Comparison of ENCODE assay signal across 17 mouse cellular contexts in the genomic region with DNA sequence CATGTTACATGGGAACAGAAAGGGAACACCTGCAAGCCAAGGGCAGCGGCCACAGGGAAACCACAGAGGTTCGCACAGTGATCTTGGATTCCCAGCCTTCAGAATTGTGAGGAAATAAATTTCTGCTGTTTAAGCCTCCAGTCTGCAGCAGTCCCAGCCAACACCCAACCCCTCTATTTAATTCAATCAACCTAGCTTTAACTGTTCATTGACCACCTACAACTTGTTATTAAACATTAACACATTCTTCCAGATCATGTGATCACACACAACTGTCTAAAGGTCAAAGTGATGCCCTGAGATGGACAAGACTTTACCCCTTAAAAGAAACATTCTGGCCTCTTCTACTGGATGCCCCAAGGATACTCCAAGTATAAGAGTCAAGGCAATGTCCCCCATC. TPM values are rescaled to one million over a fixed set of nuclear protein-coding genes. Genes with fewer than 3 reads are reported as not detected.
"Had no signal": no experiment of that assay in that cellular context is flagged by ENCODE, and none has a peak within 500 bp of the region (broad histone marks: within the 10 kb centered on the region; RNA-seq: fewer than 3 reads in every experiment).

No protein-coding gene starts in this region.

- H3K27ac ChIP-seq: limb, embryonic 15.5 days; liver, embryonic 15.5 days; midbrain, embryonic 10.5 days; neural tube, embryonic 15.5 days; stomach, postnatal 0 days had no signal

- H3K9me3 ChIP-seq: limb, embryonic 15.5 days; liver, embryonic 15.5 days; midbrain, embryonic 10.5 days; neural tube, embryonic 15.5 days had no signal

- ATAC-seq: intestine, embryonic 16.5 days had no signal

- H3K4me1 ChIP-seq: limb, embryonic 15.5 days; liver, embryonic 15.5 days; midbrain, embryonic 10.5 days; neural tube, embryonic 15.5 days had no signal

- H3K27me3 ChIP-seq: limb, embryonic 15.5 days; liver, embryonic 15.5 days; neural tube, embryonic 15.5 days had no signal

- H3K4me3 ChIP-seq: limb, embryonic 15.5 days; liver, embryonic 15.5 days; midbrain, embryonic 10.5 days; myocyte; neural tube, embryonic 15.5 days had no signal

- DNase-seq: layer of hippocampus, adult 9-11 months; layer of hippocampus, postnatal 36 days; lung, embryonic 14.5 days; lung, postnatal 10 days; lung, postnatal 4 days; midbrain, embryonic 14.5 days; thymus, postnatal 4 days had no signal

- H3K36me3 ChIP-seq: limb, embryonic 15.5 days; liver, embryonic 15.5 days; midbrain, embryonic 10.5 days; neural tube, embryonic 15.5 days had no signal

- H3K9ac ChIP-seq: limb, embryonic 15.5 days; liver, embryonic 15.5 days; lung, embryonic 14.5 days; neural tube, embryonic 15.5 days had no signal

- H3K4me2 ChIP-seq: limb, embryonic 15.5 days; liver, embryonic 15.5 days; lung, embryonic 14.5 days; neural tube, embryonic 15.5 days had no signal

RNA-seq across cellular contexts. Expression of a gene that starts 9.5 kb away (rescaled TPM):
- total RNA-seq: megakaryocyte, adult 5-6 weeks had no signal
- polyA plus RNA-seq: midbrain, embryonic 10.5 days; midbrain, embryonic 14.5 days had no signal

RNA-seq across cellular contexts. Expression of a gene that starts 26.0 kb away (rescaled TPM):
- total RNA-seq: megakaryocyte, adult 5-6 weeks had no signal
- polyA plus RNA-seq: intestine, embryonic 16.5 days; limb, embryonic 11.5 days; limb, embryonic 15.5 days; lung, embryonic 14.5 days; midbrain, embryonic 10.5 days; midbrain, embryonic 14.5 days; neural tube, embryonic 11.5 days; neural tube, embryonic 15.5 days had no signal
